Mouse (Mus musculus) T-helper 2 cell (primary cell): ENCODE results near the gene Gm10491.
"Not testable (repeated sequence)": the region's sequence is repeated elsewhere in the genome, so short reads cannot be mapped to it uniquely, and the experiment has no call there.

Source experiments
- in situ Hi-C: fragments of 300-600 bp; cut with MboI, MseI; formaldehyde crosslinking; loops from one replicate; pipeline ENCODE4 v1.15.1; 2025; ENCODE audit warnings: high pct_unique_total_duplicates

Gene Gm10491

DNA sequence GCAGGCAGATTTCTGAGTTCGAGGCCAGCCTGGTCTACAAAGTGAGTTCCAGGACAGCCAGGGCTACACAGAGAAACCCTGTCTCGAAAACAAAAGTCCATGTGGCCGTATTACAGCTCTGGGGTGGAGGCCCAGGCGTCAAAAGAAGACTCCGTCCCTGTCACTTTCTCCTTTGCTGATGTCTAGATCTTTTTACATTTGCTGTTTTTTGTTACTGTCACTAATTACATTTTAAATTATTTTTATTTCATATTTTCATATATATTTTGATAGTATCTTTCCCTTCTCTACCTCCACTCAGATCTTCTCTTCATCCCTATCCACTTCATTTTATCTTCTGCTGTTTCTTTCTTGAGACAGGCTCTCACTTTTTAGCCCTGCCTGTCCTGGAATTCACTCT is at the start of gene Gm10491:
Gene Gm10491 (minus strand): TSS at position 101 of the 400 bp plus-strand sequence.
- in situ Hi-C loops = no loop called here

DNA sequence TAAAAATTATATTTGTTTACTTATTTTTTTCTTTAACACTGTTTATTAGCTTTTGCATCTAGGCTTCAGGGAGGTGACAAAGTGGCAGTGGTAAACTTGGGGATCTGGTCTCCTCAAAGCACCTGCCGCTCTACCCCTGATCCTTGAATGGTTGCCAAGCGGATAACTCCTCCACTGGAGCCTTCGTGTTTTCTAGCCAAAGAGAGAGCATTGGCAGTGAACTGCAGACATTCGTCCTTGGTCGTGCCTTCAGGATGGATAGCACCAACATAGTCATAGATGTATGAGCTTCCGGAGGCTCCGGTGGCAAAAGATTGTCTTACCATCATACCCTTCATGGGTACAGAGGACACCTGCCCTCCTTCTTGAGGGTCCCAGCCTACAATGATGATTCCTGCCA is 42.5 kb upstream of the Gm10491 start:
- in situ Hi-C loops = no loop called here

DNA sequence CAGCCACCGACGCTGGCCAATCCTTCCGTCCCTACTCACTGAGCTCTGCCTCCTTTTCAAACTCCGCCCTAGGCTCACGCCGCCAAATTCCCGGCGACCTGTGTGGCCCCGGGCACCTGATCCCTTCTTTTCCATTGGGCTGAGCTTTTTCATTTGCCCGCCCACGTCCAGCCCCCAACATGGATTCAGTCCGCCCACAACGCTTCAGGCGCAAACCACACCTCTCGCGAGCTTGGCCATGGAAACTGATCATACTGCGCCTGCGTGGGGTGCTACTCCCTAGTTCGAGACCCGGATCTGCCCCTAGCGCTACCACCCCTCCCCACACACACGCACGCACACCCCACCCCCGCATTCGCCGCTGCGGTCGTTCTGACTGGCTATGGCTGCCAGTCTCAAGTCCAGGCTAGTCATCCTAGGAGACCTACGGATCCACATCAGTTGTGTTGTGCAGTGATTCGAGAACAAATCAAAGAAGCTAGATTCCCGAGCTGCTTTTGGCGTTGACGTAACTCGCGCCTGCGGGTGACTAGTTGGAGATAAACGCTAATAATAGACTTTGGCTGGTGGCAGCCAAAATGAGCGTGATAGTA is 40.4 kb upstream of the Gm10491 start:
- in situ Hi-C loops = no loop called here

DNA sequence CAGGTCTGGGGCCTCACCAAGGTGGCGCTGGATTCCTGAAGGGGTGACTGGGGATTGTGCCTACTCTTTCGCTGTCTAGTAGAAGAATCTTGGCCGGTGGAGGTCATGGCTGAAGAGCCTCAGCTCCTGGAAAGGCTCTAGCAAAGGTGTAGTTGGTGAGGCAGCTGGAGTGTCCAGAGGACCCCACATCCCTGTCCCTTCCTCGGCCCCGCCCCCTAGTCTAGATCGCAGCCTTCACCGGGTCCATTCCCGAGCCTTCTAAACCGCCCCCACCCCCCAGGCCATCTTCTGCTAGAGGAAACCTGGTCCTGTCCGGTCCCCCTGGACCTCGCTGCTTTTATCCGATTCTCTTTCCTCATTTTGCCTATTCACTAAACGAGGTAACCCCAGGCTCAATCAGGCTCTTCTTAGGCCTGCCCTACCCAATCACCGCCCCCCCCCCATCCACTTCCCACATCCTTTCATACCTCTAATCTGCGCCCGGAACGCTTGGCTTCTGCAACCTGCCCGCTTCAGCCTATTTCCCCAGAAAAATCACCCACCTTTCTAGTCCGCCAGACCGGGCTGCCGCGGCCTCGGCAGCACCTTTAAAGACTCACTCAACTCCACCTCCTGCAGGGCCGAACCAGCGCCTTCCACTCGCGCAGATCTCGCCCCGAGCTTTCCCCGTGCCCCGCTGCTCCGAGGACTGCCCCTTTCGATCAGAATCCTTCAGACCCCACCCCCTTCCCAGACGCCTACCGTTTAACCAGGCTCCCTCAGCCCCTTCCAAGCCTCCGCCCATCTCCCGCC is 39.7 kb upstream of the Gm10491 start, which contains the start of gene Hdac6:
Gene Hdac6 (minus strand): TSS at position 782 of the 792 bp plus-strand sequence.
- in situ Hi-C loops = no loop called here

GRCm38 (mm10) chrX:7945618-7946017 is 38.0 kb upstream of the Gm10491 start:
- in situ Hi-C loops = no loop called here

DNA sequence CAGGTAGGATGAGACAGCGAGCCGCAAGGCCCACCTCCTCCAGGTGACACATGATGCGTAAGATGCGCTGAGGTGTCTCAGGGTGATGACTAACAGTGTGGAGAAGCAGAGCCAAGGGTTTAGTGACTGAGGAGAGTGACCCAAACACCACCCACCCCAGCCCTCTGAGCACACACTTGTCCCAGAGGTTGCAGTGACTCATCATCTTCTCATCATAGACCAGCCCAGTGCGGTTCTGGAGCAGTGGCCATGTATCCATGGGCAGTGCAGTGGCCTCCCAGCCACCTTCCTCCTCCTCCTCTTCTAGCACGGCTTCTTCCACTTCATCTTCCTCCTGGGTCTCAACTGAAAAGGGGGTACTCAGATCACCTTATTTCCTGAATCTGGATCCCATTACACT is 30.0 kb upstream of the Gm10491 start:
- in situ Hi-C loops = loop anchor here (5.0 kb wide), 1 partner anchor 85 kb away; no protein-coding TSS in a partner anchor

DNA sequence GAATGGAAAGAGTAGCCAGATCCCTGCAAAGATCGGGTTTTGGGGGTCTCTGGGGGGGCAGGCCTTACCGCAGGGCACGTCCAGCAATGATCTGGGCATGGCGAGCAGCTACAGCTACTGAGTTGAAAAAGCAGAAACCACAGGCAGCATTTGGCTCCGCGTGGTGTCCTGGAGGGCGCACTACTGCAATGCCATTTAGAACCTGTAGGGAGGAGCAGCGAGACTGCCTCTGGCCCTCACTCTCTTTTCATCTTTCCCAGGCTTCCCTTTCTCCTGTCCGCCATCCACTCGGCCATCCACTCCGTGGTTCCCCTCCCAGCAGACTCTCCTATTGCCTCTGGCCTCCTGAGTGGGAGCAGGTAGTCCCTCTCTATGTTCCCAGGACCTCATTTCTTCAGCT is 29.2 kb upstream of the Gm10491 start:
- in situ Hi-C loops = loop anchor here (5.0 kb wide), 1 partner anchor 85 kb away; no protein-coding TSS in a partner anchor

- in situ Hi-C loops = no loop called here
Measured at GRCm38 (mm10) chrX:7928270-7928790, 20.7 kb upstream of the Gm10491 start, which contains the start of gene Eras. Gene Eras (minus strand): TSS chrX:7928607.

- in situ Hi-C loops = no loop called here
Measured at GRCm38 (mm10) chrX:7927116-7927515, 19.5 kb upstream of the Gm10491 start.

DNA sequence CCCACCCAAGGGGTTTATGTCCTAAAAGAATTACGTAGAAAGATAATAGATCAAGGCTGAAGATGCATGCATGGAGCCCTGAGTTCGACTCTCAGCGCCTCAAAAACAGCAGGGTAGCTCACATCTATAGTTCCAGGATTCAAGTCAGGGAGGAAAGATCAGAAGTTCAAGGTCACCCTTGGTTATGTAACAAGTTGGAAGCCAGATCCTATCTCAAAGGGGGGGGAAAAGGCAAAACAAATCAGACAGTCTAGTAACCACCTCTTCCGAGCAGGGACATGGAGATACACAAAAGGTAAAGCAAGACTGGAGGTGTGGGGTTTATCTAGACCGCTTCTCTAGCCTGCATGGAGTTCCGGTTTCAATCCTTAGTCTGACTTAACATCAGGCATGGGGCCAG is 18.6 kb upstream of the Gm10491 start:
- in situ Hi-C loops = no loop called here

DNA sequence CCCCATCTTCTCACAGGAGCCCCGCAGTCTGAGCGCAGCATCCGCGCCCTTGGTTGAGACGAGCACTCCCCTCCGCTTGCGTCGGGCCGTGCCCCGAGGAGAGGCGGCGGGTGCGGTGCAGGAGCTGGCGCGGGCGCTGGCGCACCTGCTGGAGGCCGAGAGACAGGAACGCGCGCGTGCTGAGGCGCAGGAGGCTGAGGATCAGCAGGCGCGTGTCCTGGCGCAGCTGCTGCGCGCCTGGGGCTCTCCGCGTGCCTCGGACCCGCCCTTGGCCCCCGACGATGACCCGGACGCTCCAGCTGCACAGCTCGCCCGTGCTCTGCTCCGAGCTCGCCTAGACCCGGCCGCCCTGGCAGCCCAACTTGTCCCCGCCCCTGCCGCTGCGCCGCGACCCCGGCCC is 14.4 kb upstream of the Gm10491 start:
- in situ Hi-C loops = no loop called here

GRCm38 (mm10) chrX:7919601-7920383 is 12.2 kb upstream of the Gm10491 start, which contains the start of gene Pcsk1n:
Gene Pcsk1n (plus strand): TSS chrX:7919822.
- in situ Hi-C loops = loop anchor here (10.0 kb wide), 1 partner anchor 95 kb away; the partner anchor contains the start of gene Glod5

DNA sequence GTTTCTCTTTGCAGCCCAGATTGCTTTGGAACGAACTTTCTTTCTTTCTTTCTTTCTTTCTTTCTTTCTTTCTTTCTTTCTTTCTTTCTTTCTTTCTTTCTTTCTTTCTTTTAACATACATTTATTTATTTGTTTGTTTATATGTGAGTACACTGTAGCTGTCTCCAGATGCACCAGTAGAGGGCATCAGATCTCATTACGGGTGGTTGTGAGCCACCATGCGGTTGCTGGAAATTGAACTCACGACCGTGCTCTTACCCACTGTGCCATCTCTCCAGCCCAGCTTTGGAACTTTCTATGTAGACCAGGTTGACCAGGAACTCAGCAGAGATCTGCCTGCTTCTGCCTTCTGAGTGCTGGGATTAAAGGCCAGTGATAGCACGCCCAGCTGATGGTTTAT is 10.3 kb upstream of the Gm10491 start:
- in situ Hi-C loops = loop anchor here (10.0 kb wide), 1 partner anchor 97 kb away; the partner anchor contains the start of gene Glod5

DNA sequence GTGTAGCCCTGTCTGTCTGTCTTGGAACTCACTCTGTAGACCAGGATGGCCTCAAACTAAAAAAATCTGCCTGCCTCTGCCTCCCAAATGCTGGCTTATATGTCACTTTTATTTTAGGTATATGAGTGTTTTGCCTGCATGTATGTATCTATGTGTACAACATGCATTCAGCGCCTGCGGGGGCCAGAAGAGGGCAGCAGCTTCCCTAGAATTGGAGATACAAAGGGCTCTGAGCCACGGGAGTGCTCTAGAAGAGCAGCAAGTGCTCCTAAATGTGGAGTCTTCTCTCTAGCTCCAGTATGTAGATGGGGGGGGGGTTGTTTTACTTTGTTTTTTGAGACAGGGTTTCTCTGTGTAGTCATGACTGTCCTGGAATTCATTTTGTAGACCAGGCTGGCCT is 8.0 kb upstream of the Gm10491 start:
- in situ Hi-C loops = loop anchor here (10.0 kb wide), 1 partner anchor 99 kb away; the partner anchor contains the start of gene Glod5

DNA sequence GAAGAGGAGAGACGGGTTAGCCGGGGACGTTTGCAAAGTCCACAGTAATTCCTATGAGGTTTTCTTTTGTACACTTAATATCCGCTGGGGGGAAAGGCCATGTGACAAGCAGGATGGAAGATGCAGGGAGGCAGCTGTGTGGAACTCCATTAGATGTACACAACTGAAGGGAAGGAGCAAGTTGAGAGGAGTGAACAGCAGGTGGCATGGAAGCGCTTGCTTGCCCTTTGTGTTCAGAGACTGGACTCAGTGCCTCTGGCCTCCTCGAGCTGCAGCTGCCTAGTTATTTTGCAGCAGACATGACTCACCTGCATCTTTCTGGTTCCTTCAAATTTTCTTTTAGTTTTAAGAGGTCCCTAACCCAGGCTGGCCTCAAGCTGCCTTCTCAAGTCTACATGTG is 2.8 kb upstream of the Gm10491 start:
- in situ Hi-C loops = loop anchor here (10.0 kb wide), 1 partner anchor 104 kb away; the partner anchor contains the start of gene Glod5

- in situ Hi-C loops = not testable (repeated sequence)
Measured at GRCm38 (mm10) chrX:7909242-7909641, 1.6 kb upstream of the Gm10491 start, which contains the start of gene Gm10490. Gene Gm10490 (plus strand): TSS chrX:7909542.

GRCm38 (mm10) chrX:7904441-7904840 is 3.2 kb downstream of the Gm10491 start:
- in situ Hi-C loops = no loop called here

DNA sequence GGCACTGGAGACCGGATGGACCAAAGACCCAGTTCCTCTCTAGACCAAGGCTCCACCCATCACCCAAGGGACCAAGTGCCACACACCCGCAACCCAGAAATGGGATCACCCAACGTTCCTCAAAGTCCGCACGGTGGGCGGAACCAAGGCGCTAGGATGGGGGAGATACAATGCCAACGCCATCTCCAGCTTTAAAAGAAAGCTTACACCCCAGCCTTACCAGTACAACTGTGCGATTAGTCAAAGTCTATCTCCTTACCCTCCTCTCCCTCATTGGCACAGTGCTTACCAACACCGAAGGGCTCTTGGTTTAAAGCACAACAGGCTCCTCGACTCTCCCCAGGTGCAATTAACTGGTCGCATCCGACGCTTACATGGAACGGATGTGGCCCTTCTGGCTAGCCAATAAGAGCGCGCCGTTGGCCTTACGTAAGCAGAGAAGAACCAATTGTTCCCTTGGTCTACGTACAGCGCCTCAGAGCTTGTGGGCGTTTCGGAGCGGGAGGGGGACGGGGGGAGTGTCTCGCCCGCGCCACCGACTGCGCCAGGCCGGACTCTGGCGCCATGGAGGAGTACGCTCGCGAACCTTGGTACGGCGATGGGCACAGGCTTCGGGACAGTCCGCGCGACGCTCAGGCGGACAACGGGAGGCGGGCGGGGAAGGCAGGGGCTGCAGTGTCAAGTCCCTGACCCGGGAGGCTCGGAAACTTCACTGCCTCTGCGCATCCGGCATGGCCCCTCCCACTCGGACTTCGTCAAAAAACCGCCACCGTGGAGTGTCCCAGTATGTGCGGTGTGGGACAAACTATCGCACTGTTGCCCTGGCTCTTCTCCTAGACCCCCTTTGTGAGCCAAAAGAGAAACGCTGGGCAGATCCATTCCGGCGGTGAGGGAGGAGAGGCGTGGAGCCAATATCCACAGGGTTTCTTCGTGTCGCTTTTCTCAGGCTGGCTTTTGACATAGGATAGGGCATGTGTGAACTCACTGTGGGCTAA is 8.5 kb downstream of the Gm10491 start, which contains the start of the genes Pqbp1 and Timm17b:
Gene Pqbp1 (minus strand): TSS at position 390 of the 995 bp plus-strand sequence.
Gene Timm17b (plus strand): TSS at position 478 of the 995 bp plus-strand sequence.
- in situ Hi-C loops = no loop called here

GRCm38 (mm10) chrX:7898211-7898610 is 9.4 kb downstream of the Gm10491 start:
- in situ Hi-C loops = no loop called here
